Mouse (Mus musculus) embryonic facial prominence, embryonic 14.5 days (tissue): Measurements from ENCODE around the gene Palm2. TPM values are rescaled to one million over a fixed set of nuclear protein-coding genes. Genes with fewer than 3 reads are reported as not detected.

Source experiments
- ATAC-seq: fragments of 200-750 bp; cut with Nextera tagmentation; 2 replicates; pipeline ENCODE4 v1.8.0; 2017; ENCODE audit warnings: low read depth, moderate number of reproducible peaks, moderate TSS enrichment
- DNase-seq: peaks from one replicate; pipeline ENCODE4 v3.0.0-alpha.2; 2015; ENCODE audit warnings: low spot score
- H3K27ac ChIP-seq: fragments of 300-500 bp; sonication (generic); replicated peaks from 2 replicates; pipeline ENCODE4 v1.5.1; 2014; ENCODE audit warnings: low read depth, mild to moderate bottlenecking, low read length, moderate library complexity
- H3K27me3 ChIP-seq: fragments of 300-500 bp; sonication (generic); replicated peaks from 2 replicates; pipeline ENCODE4 v1.6.1; 2014; ENCODE audit warnings: low read length; ENCODE audit not compliant: control insufficient read depth, insufficient read depth
- H3K36me3 ChIP-seq: fragments of 300-500 bp; sonication (generic); 2 replicates; pipeline ENCODE4 v1.6.1; 2014; ENCODE audit warnings: low read length, mixed read lengths; ENCODE audit not compliant: control insufficient read depth, insufficient read depth
- H3K4me1 ChIP-seq: fragments of 300-500 bp; sonication (generic); 2 replicates; pipeline ENCODE4 v1.6.1; 2014; ENCODE audit warnings: antibody characterized with exemption, low read length; ENCODE audit not compliant: control insufficient read depth, insufficient read depth
- H3K4me2 ChIP-seq: fragments of 300-500 bp; sonication (generic); 2 replicates; pipeline ENCODE4 v1.6.1; 2014; ENCODE audit warnings: low read depth, mild to moderate bottlenecking, low read length, moderate library complexity, mixed read lengths
- H3K4me3 ChIP-seq: fragments of 300-500 bp; sonication (generic); 2 replicates; pipeline ENCODE4 v1.5.1; 2014; ENCODE audit warnings: low read depth, mild to moderate bottlenecking, low read length
- H3K9ac ChIP-seq: fragments of 300-500 bp; sonication (generic); 2 replicates; pipeline ENCODE4 v1.6.1; 2014; ENCODE audit warnings: low read depth, mild to moderate bottlenecking, low read length, moderate library complexity, mixed read lengths
- H3K9me3 ChIP-seq: fragments of 300-500 bp; sonication (generic); 2 replicates; pipeline ENCODE4 v1.6.1; 2016; ENCODE audit warnings: low read length; ENCODE audit not compliant: control insufficient read depth
- WGBS: fragments of 180-500 bp; shearing (Covaris S2); extraction: QIAGEN DNeasy Blood & Tissue Kit; methylation state at CpG from one replicate; pipeline ENCODE4 v1.1.7; 2014; 5-methylcytosine and 5-hydroxymethylcytosine counted together
- polyA plus RNA-seq: library from polyadenylated mRNA; unstranded; fragments of >200 nt; fragmentation: Nextera tagmentation; extraction: Ambion mirVana; gene quantifications from 2 replicates; pipeline ENCODE4 v1.2.1, GENCODE M21; 2014

Gene Palm2
- polyA plus RNA-seq, 1 experiment from 2014 or later, result 7.6 TPM

DNA sequence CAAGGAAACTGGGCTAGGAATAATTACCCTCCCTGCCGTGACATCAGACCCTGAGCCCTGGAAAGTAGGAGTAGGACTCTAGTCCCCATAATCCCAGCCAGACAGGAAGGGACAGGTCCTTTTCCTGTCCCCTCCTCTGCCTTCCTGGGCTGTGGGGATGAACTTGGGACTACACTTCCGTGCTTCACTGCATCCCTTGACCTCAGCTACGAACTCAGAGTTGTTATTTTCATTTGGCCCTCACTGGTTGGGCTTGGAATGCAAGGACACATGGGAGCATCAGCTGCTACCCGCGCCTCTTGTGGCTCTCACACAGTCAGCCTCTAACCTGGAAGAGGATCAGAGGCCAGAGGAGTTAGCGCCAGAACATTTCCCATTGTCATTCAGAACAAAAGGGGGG, 256.0 kb downstream of the Palm2 start:
- no peak overlapping the region for H3K9ac ChIP-seq
- H3K4me2 ChIP-seq, result no peak overlapping the region
- no peak overlapping the region for H3K27ac ChIP-seq
- H3K4me1 ChIP-seq, result no peaks in the 10 kb centered on the region; the same call in 1 of the 2 replicates
- DNase-seq (no peak), ATAC-seq (no peak)
- H3K36me3 ChIP-seq, result peaks cover 10% of the 10 kb centered on the region
- no peak overlapping the region for H3K4me3 ChIP-seq
- no peaks in the 10 kb centered on the region for H3K9me3 ChIP-seq
- 60% methylated on average over 6 of the region's 6 CpGs for WGBS
- no peaks in the 10 kb centered on the region for H3K27me3 ChIP-seq

GRCm38 (mm10) chr4:57690805-57691204, 256.8 kb downstream of the Palm2 start:
- 62% methylated on average over 1 of the region's 1 CpGs for WGBS
- Histone ChIP-seq H3K4me2 (no peak overlapping the region), H3K4me1 (no peaks in the 10 kb centered on the region), H3K27me3 (no peaks in the 10 kb centered on the region), H3K9ac (no peak overlapping the region), H3K36me3 (peaks cover 10% of the 10 kb centered on the region), H3K27ac (no peak overlapping the region), H3K4me3 (no peak overlapping the region), H3K9me3 (no peaks in the 10 kb centered on the region)
- DNase-seq (no peak), ATAC-seq (no peak)

- ATAC-seq, result no peak
- H3K27me3 ChIP-seq, result no peaks in the 10 kb centered on the region
- H3K9ac ChIP-seq, result no peak overlapping the region
- 88% methylated on average over 5 of the region's 5 CpGs for WGBS
- H3K4me3 ChIP-seq, result no peak overlapping the region
- H3K4me1 ChIP-seq, result no peaks in the 10 kb centered on the region
- no peaks in the 10 kb centered on the region for H3K9me3 ChIP-seq
- H3K4me2 ChIP-seq, result no peak overlapping the region
- H3K36me3 ChIP-seq, result peaks cover 7% of the 10 kb centered on the region
- DNase-seq, result no peak
- no peak overlapping the region for H3K27ac ChIP-seq
Measured at GRCm38 (mm10) chr4:57694356-57695136, 260.5 kb downstream of the Palm2 start.

- H3K4me1 ChIP-seq, result no peaks in the 10 kb centered on the region
- H3K4me3 ChIP-seq, result no peak overlapping the region
- H3K36me3 ChIP-seq, result no peaks in the 10 kb centered on the region
- 96% methylated on average over 11 of the region's 11 CpGs for WGBS
- no peak overlapping the region for H3K9ac ChIP-seq
- no peak overlapping the region for H3K4me2 ChIP-seq
- no peak for ATAC-seq
- no peak overlapping the region for H3K27ac ChIP-seq
- H3K9me3 ChIP-seq, result no peaks in the 10 kb centered on the region
- no peak for DNase-seq
- H3K27me3 ChIP-seq, result no peaks in the 10 kb centered on the region
Measured at GRCm38 (mm10) chr4:57696955-57697354, 262.9 kb downstream of the Palm2 start.

DNA sequence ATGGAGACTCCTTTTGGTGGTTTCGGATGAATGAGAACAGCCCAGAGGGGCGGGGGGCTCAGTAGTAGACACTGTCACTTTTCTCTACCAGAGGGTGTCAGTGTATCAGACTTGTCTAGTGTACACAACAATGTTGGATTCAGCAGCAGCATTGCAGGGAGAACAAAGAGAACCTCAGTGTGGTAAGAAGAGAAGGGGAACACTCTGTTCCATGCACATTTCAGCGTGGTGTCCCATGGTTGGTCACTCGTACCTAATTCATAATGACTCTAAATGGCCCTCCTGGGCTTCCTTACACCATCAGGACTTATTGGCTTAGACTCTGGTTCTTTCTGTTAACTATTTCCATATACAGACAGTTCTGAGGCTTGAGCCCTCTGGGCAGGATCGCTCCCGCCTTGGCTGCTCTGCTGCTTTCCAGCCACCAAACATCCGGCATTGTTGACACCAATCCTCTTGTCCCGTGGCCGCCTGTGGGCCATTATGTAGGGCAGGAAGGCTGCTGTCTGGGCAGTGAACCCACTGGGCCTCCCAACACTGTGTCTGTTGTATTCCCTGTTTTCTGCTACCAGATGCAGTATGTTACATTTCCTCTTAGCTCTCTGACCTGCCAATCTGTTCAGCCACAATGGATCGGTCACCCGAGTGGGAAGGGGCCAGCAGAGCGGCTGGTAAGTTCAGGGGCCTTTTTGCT, 264.0 kb downstream of the Palm2 start:
- Histone ChIP-seq H3K27me3 (no peaks in the 10 kb centered on the region), H3K4me1 (no peaks in the 10 kb centered on the region), H3K36me3 (no peaks in the 10 kb centered on the region), H3K4me2 (no peak overlapping the region), H3K27ac (no peak overlapping the region), H3K4me3 (no peak overlapping the region), H3K9ac (no peak overlapping the region), H3K9me3 (no peaks in the 10 kb centered on the region)
- no peak for ATAC-seq
- WGBS, result 51% methylated on average over 12 of the region's 12 CpGs
- DNase-seq, result no peak

- Histone ChIP-seq H3K4me2 (no peak overlapping the region), H3K9ac (no peak overlapping the region), H3K4me3 (no peak overlapping the region), H3K27ac (no peak overlapping the region), H3K27me3 (no peaks in the 10 kb centered on the region), H3K4me1 (no peaks in the 10 kb centered on the region), H3K9me3 (no peaks in the 10 kb centered on the region), H3K36me3 (no peaks in the 10 kb centered on the region)
- DNase-seq (no peak), ATAC-seq (no peak)
- 78% methylated on average over 5 of the region's 5 CpGs for WGBS
Measured at GRCm38 (mm10) chr4:57701576-57701975, 267.5 kb downstream of the Palm2 start.

- Histone ChIP-seq H3K27ac (no peak overlapping the region), H3K27me3 (no peaks in the 10 kb centered on the region), H3K36me3 (no peaks in the 10 kb centered on the region), H3K4me1 (no peaks in the 10 kb centered on the region), H3K4me2 (no peak overlapping the region), H3K4me3 (no peak overlapping the region), H3K9ac (no peak overlapping the region), H3K9me3 (no peaks in the 10 kb centered on the region)
- no peak for DNase-seq
- ATAC-seq, result no peak
- WGBS, result 73% methylated on average over 11 of the region's 11 CpGs
Measured at GRCm38 (mm10) chr4:57703574-57704470, 269.8 kb downstream of the Palm2 start.

- H3K36me3 ChIP-seq, result peaks cover 6% of the 10 kb centered on the region; the same call in 1 of the 2 replicates
- ATAC-seq, result no peak
Measured at GRCm38 (mm10) chr4:57704575-57704974, 270.5 kb downstream of the Palm2 start.

More at GRCm38 (mm10) chr4:57704575-57704974, 270.5 kb downstream of the Palm2 start:
- Histone ChIP-seq H3K9me3 (no peaks in the 10 kb centered on the region), H3K4me3 (no peak overlapping the region), H3K9ac (no peak overlapping the region), H3K27me3 (no peaks in the 10 kb centered on the region), H3K4me2 (no peak overlapping the region), H3K4me1 (no peaks in the 10 kb centered on the region), H3K27ac (no peak overlapping the region)
- DNase-seq, result no peak
- 88% methylated on average over 7 of the region's 7 CpGs for WGBS
